Mouse (Mus musculus): Measurements from ENCODE around the gene Esrrg. TPM values are rescaled to one million over a fixed set of nuclear protein-coding genes. Genes with fewer than 3 reads are reported as not detected.

Esrrg gene
- total RNA-seq, 2 experiments from 2014 or later = 20.0 to 27.2 TPM

DNA sequence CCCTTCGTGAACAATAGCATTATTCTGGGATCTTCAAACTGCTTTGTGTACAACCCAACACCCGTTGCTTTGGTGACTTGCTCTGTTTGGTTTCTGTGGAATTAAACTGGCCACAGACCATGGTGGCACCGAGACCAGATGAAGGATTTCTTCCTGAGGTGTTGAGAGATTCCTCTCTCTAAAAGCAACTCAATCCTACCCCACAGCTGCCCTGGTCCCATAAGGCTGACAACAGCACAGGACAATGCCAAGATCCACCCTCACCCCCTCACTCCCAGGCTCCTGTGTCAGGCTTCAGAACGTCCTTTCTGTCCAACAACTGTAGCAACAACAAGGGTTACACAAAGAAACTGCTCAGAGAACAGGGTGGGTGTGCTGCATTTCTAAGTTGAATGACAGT lies 449.3 kb downstream of the Esrrg start:
- no peak for DNase-seq (ENCODE audit: low spot score in 2 of 2)

DNA sequence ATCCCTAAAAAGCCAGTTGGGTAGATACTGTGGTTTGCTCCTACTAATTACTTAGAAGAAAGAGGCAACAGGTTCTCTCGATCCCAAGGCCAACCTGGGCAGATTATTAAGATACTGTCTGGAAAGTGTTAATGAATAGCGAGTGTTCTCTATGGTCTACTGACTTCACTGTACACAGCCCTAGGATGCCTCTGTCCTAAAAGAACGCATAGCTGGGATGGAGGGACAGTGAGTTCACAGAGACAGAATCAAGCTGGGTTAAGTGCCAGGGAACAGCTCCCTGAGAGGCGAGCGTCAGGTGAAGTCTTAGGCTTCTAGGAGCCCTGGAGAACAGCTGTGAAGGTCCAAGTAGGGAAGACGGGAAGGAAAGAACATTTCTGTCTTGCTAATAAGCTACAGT lies 450.4 kb downstream of the Esrrg start:
- no peak for DNase-seq (ENCODE audit: low spot score in 2 of 2)

DNA sequence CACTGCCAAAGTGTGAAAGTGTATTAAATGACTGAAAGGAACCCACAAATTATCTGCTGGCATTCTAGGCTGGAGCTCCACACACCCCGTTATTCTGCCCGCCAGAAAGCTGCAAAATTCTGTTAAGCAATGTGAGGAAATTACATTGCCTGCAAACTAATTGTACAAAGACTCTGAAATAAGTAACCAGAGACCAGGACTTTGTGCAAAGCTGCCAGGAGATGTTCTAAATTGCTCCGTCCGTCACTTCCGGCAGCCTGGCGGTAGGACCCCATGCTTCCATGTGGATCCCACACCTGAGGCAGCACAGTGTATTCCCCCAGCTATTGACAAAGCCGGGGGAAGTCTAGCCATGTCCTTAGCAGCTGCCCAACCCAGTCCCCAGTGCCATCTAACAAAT lies 451.9 kb downstream of the Esrrg start:
- no peak for DNase-seq (ENCODE audit: low spot score in 2 of 2)

DNA sequence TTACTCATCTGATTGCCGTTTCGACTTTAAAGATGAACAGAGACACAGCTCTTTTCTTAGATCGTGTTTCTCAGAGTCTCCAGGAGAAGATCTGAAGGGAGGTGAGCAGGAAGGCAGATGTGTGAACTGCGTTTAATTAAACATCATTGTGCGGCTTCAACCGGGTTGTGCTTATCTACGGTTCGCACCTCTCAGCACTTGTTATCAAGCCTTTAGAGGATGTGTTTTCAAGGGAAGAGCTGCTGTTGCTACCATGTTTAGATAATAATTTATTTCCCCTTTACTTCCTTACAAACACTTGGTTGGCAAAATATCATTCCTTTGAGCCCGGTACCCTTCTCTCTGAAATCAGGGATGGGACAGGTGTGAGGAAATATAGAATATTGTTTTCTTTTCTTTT lies 460.2 kb downstream of the Esrrg start:
- DNase-seq (ENCODE audit: low spot score in 2 of 2) = no peak

GRCm38 (mm10) chr1:188069849-188070248 lies 461.3 kb downstream of the Esrrg start:
- DNase-seq (ENCODE audit: low spot score in 2 of 2) = no peak

DNA sequence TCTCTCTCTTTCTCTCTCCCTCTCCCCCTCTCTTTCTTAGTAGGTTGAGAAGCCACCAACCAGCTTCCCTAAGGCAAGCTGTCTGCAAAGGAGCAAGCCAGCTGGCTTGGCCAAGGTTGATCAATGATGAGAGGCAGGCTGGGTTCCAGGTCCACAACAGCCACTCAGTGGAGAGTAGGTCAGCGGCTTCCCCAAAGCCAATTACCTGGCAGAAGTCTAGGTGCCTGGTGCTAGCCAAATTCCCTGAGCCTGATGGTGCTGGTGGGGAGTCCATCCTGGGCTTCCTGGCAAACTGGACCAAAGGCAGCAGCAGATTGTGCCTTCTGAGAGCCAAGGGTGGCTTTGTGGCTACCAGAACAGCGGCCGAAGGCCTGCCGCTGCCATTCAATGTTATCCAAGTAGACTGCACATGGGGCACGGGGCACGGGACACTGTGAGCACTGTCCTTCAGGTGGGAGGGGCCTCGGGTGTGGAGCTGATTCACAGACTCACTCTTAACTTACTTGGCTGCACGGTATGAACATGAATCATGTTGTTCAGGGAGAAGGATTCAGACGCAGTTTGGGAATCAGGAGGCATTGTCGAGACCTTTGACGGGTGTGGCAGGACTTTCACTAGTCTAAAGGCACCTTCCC lies 469.1 kb downstream of the Esrrg start:
- DNase-seq (ENCODE audit: low spot score in 2 of 2) = peak in 1 of 2 experiments; percentile 16

DNA sequence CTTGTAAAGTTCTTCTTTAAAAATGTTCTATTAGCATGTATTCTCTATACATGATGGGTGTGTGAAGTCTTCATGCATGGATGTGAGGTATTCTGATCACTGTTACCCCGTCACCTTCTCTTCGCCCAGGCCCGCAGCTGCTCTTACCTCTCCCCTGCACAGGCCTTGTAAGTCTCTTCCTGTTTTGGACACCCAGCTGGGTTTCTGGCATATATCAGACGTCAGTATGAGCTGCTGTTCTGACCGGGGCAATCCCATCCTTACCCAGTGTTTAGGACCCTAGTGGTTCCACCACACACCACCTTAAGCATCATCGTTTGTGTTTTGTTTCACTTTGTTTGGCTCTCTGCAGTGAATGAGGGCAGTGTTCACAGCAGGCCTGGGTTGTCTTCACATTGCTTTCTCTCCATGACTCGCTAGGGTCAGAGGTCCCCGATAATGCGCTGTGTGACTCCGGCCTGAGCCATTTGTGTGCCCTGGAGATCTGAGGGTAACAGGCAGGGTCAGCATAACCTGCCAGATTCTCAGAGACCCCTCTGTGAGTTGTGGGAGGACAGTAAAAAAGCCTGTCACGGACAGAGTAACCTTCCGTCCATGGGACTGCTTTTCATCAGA lies 471.8 kb downstream of the Esrrg start:
- DNase-seq (ENCODE audit: low spot score in 2 of 2) = no peak

GRCm38 (mm10) chr1:188082665-188083640 lies 474.4 kb downstream of the Esrrg start:
- DNase-seq (ENCODE audit: low spot score in 2 of 2) = peak in 1 of 2 experiments; percentile 11

DNA sequence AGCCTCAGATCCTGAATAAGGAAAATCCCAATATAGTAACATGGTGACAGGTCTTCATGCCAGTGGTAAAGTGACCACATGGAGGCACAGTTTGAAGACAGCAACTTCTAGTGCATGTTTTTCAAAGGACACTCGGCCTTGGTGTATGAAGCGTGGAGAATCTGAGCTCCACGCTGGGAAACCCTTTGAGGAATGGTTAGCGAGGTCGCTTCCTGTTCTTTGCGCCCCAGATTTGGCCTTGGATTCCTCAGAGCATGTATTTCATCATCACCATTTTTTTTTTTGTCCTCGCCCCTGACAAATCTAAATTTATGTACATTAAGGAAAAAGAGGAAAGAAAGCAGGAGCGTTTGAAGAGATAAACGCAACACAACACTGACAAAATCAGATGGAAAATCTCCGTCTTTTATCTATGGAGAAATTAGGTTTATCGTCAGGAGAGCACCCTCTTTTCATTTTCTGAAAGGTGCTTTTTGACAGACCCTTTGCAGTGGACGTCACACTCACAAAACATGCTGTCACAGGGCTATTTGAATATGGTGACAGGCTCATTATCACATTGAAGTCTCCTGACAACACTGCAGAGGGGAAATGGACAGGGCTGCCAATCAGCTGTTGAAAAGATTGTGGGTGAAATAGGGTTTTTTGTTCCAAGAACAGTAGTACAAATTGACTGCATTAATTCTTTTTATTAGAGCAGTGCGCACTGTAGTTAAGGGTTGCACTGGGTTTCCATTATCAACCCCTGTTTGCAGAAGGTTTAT lies 476.7 kb downstream of the Esrrg start:
- DNase-seq (ENCODE audit: low spot score in 2 of 2) = no peak

GRCm38 (mm10) chr1:188093724-188094123 lies 485.1 kb downstream of the Esrrg start:
- DNase-seq (ENCODE audit: low spot score in 2 of 2) = no peak

DNA sequence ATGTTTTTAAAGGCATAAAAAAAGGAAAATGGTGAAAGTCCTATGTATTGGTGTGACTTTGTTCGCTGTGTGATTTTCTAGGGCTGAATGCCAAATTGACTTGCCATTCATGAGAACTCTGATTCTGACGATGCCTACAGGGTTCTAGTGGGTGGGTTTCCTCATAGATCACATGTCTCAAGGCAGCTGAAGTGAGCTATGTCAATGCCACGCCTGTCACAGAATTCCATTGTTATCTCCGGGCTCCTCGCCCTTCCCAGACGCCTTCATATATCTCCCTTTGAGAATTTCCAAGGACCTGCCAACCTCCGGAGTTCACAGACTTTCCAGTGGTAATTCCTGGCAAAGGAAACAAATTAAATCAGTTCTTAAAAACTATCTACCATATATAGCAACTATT lies 493.2 kb downstream of the Esrrg start:
- DNase-seq (ENCODE audit: low spot score in 2 of 2) = no peak

DNA sequence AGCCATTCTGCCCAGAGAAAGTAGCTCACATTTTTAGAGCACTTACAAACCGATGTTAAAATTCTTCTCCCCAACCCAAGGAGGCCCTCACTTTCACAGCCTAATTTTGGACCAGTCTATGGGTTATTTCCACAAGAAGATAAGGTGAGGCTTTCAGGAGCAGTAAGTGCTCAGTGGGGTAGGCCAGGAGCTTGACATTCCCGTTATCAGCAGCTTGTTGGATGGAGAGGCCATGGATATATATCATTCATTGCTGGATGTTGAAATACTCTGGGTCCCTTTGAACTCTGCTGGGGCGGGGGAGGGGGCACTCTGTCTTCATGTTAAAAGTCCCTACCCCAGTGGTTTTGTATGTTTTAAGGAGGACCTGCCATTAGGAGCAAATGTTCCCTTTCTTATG lies 494.6 kb downstream of the Esrrg start:
- no peak for DNase-seq (ENCODE audit: low spot score in 2 of 2)

DNA sequence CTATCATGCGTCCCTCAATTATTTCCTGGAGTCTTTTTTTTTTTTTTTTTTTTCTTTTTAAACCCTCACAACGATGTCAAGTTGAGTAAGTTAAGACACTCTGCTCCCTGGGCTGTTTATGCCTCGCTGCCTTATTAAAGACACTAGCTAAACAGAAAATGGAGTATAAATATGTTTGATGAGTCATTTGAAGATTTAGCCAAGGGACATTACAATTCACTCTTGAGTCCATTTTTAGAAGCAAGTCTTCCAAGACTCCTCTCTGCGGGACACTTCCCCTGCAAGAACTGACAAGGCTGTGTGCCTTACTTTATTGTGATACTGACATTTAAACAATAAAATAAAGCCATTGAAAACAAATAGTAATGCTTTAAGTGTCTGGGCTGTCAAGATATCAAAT lies 496.9 kb downstream of the Esrrg start:
- no peak for DNase-seq (ENCODE audit: low spot score in 2 of 2)

DNA sequence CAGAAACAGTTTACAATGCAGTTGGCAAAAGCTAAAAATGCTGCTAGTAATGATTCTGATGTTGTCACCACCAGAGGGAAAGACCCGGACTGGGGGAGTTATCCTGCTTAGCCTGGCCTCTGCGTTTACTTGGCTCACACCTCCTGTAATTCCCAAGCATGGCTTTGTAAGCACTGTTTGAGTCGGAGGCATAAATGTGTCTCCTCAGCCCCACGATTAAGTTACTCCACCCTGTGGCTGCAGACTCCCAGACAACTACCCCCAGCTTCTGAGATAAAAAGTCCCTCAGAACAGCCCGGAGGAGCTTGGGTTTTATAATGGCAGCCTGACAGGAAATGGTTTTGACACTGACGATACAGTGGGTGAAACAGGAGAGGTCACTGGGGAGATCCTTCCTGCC lies 499.4 kb downstream of the Esrrg start:
- DNase-seq (ENCODE audit: low spot score in 2 of 2) = no peak

DNA sequence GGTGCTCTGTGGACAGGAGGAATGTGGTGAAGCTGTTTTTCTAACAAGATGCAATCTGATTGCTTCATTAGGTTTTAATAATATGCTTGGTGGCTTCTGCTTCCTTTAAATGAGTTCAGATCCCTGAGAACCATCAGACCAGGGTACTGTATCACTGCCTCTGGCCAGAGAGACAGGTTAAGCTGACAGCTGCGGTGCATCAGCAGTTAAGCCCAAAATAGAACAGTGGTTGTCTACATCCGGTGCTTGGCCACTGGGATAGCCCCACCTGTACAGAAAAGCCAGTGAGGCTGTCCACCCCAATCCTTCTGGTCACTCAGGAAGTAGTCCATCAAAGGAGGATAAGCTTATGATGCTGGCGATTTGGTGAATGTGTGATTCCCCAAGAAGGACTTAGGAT lies 503.0 kb downstream of the Esrrg start:
- DNase-seq (ENCODE audit: low spot score in 2 of 2) = no peak

- DNase-seq (ENCODE audit: low spot score in 2 of 2) = no peak
These were observed 504.6 kb downstream of the Esrrg start for GRCm38 (mm10) chr1:188113240-188113639.

DNA sequence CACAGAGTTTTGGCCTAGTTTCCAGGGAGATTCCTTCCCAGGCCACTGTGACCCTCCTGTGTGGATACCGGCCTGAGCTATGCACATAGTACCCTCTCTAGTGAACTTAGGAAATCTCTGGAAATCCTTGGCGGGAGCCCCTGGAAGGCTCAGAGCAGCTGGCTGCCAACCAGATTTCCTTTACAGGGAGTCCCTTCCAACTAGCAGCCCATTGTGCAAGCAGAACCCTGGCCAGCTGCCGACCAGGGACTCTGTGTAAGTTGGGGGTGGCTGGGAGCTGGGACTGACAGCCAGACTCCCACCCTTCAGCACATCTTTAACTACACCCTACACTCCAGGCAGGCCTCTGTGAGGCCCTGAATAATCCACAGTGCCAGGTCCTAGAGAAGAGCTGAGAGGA lies 509.5 kb downstream of the Esrrg start:
- peak; percentile 26 to 60 for DNase-seq (ENCODE audit: low spot score in 2 of 2)

- DNase-seq (ENCODE audit: low spot score in 2 of 2) = no peak
These were observed 511.2 kb downstream of the Esrrg start for GRCm38 (mm10) chr1:188119806-188120205.

DNA sequence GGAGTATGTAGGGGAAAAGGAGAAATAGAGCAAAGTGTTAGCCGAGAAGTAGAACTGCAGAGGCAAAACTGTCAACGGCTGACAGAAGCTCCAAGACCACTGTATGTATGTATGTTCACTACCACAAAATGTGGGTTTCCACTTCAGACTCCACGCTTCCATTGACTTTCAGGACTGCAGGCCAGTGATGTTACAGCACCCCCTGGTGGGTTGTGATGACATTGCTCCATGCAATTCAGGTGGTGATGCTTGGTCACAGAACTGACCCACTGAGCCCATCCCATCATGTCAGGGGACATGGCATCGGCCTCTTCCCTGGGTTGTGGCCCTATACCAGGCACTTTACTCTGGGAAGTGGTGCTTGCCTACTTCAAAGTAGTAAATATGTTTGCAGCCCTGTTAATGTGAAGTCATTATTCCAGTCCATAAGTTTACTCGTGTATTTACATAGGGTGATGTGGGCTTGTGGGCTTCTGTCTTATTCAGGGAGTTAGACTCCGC lies 517.0 kb downstream of the Esrrg start:
- DNase-seq (ENCODE audit: low spot score in 2 of 2) = no peak

DNA sequence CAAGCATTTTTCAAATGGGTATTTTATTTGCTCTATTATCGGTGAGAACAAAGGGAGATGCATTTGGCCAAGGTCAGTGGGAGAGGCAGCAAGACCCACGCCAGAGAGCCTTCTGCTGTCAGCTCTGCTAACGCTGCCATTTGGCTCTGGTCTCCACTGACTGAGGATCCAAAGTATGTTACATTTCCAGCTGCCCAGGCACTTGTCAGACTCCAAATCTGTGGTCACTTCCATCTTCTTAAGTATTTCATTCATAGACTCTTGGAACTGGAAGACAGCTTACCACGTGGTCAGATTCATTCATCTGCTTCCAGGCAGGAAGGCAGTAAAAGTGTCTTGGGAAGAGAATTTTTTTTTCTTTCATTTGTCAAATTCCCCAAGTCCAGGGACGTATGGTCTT lies 527.5 kb downstream of the Esrrg start:
- no peak for DNase-seq (ENCODE audit: low spot score in 2 of 2)

- no peak for DNase-seq (ENCODE audit: low spot score in 2 of 2)
These were observed 530.9 kb downstream of the Esrrg start for GRCm38 (mm10) chr1:188139473-188139872.
